Mouse (Mus musculus) MEL (cell line): ENCODE measurements around the gene Edem3. TPM values are rescaled to one million over a fixed set of nuclear protein-coding genes. Genes with fewer than 3 reads are reported as not detected.

ENCODE experiments used
- DNase-seq: peaks from one replicate; pipeline ENCODE4 v3.0.0; 2011; ENCODE audit warnings: low read depth, low spot score
- H3K27ac ChIP-seq: 2 replicates; pipeline ENCODE4 v1.5.1; 2012; ENCODE audit warnings: low read depth, mild to moderate bottlenecking, control low read depth, low read length, moderate library complexity; ENCODE audit not compliant: control insufficient read depth
- H3K27me3 ChIP-seq, 2 experiments: fragments of 150-350 bp in 1 of 2; sonication (generic) in 1 of 2; 2 replicates each; pipeline ENCODE4 v1.6.1; 2012; ENCODE audit warnings: low read length in 2 of 2, mild to moderate bottlenecking in 2 of 2, improper control_type of control experiment in 1 of 2, moderate library complexity in 1 of 2; ENCODE audit not compliant: insufficient read depth in 2 of 2, control insufficient read depth in 1 of 2
- H3K36me3 ChIP-seq, 2 experiments: 2 replicates each; pipeline ENCODE4 v1.6.1; 2012 to 2014; ENCODE audit warnings: low read length in 2 of 2, improper control_type of control experiment in 1 of 2, inconsistent platforms in 1 of 2, mild to moderate bottlenecking in 1 of 2; ENCODE audit not compliant: insufficient read depth in 2 of 2, control insufficient read depth in 1 of 2
- H3K4me1 ChIP-seq, 2 experiments: fragments of 150-350 bp in 1 of 2; sonication (generic) in 1 of 2; 2 replicates each; pipeline ENCODE4 v1.6.1; 2012; ENCODE audit warnings: low read length in 2 of 2, improper control_type of control experiment in 1 of 2, mild to moderate bottlenecking in 1 of 2; ENCODE audit not compliant: insufficient read depth in 2 of 2, control insufficient read depth in 1 of 2
- H3K4me3 ChIP-seq, 2 experiments: fragments of 150-350 bp in 1 of 2; sonication (generic) in 1 of 2; 2 replicates each; pipeline ENCODE4 v1.5.1; 2012; ENCODE audit warnings: low read depth in 2 of 2, low read length in 2 of 2, mild to moderate bottlenecking in 2 of 2, moderate library complexity in 2 of 2, control low read depth in 1 of 2, improper control_type of control experiment in 1 of 2; ENCODE audit not compliant: control insufficient read depth in 1 of 2, insufficient read depth in 1 of 2
- H3K79me2 ChIP-seq: 2 replicates; pipeline ENCODE4 v1.6.1; 2012; ENCODE audit warnings: mild to moderate bottlenecking, low read length, moderate library complexity; ENCODE audit not compliant: control insufficient read depth, poor library complexity, insufficient read depth
- H3K9ac ChIP-seq: 2 replicates; pipeline ENCODE4 v1.6.1; 2012; ENCODE audit warnings: low read depth, mild to moderate bottlenecking, control low read depth, low read length, moderate library complexity; ENCODE audit not compliant: control insufficient read depth, poor library complexity, severe bottlenecking
- H3K9me3 ChIP-seq: fragments of 150-350 bp; sonication (generic); replicated peaks from 2 replicates; pipeline ENCODE4 v1.6.1; 2012; ENCODE audit warnings: mild to moderate bottlenecking, low read length, improper control_type of control experiment, moderate library complexity; ENCODE audit not compliant: insufficient read depth
- CHD1 ChIP-seq: IDR thresholded peaks from 2 replicates; pipeline ENCODE4 v1.6.1; 2012; ENCODE audit warnings: low read depth, mild to moderate bottlenecking, inconsistent platforms, low read length, improper control_type of control experiment
- CHD2 ChIP-seq: IDR thresholded peaks from 2 replicates; pipeline ENCODE4 v1.6.1; 2011; ENCODE audit warnings: low read length, improper control_type of control experiment
- CTCF ChIP-seq, 3 experiments: IDR thresholded peaks in 2 of 3; conservative IDR thresholded peaks in 1 of 3; 2 replicates each; pipeline ENCODE4 v1.5.1; 2011 to 2012; ENCODE audit warnings: low read length in 3 of 3, low read depth in 2 of 3, mild to moderate bottlenecking in 2 of 3, improper control_type of control experiment in 1 of 3, inconsistent platforms in 1 of 3, mixed read lengths in 1 of 3, moderate library complexity in 1 of 3; ENCODE audit not compliant: control insufficient read depth in 1 of 3, insufficient read depth in 1 of 3, poor library complexity in 1 of 3, severe bottlenecking in 1 of 3
- ELF1 ChIP-seq: IDR thresholded peaks from 2 replicates; pipeline ENCODE4 v1.6.1; 2014; ENCODE audit warnings: low read depth, mild to moderate bottlenecking, inconsistent platforms, low read length, improper control_type of control experiment, moderate library complexity
- ETS1 ChIP-seq: IDR thresholded peaks from 2 replicates; pipeline ENCODE4 v1.6.1; 2012; ENCODE audit warnings: low read depth, mild to moderate bottlenecking, inconsistent platforms, low read length, improper control_type of control experiment, moderate library complexity
- GATA1 ChIP-seq: IDR thresholded peaks from 2 replicates; pipeline ENCODE4 v1.6.1; 2011; ENCODE audit warnings: low read depth, low read length, improper control_type of control experiment
- HCFC1 ChIP-seq: IDR thresholded peaks from 2 replicates; pipeline ENCODE4 v1.6.1; 2012; ENCODE audit warnings: low read depth, mild to moderate bottlenecking, inconsistent platforms, low read length, improper control_type of control experiment, moderate library complexity
- JUND ChIP-seq: IDR thresholded peaks from 2 replicates; pipeline ENCODE4 v1.6.1; 2011; ENCODE audit warnings: low read depth, mild to moderate bottlenecking, improper control_type of control experiment, low read length
- KAT2A ChIP-seq: conservative IDR thresholded peaks from 2 replicates; pipeline ENCODE4 v1.6.1; 2012; ENCODE audit warnings: low read depth, low read length, improper control_type of control experiment, inconsistent platforms
- MAFK ChIP-seq: IDR thresholded peaks from 2 replicates; pipeline ENCODE4 v1.6.1; 2011; ENCODE audit warnings: low read depth, mild to moderate bottlenecking, low read length, improper control_type of control experiment, borderline replicate concordance
- MAX ChIP-seq: IDR thresholded peaks from 2 replicates; pipeline ENCODE4 v1.6.1; 2011; ENCODE audit warnings: low read length, improper control_type of control experiment
- MEF2A ChIP-seq: IDR thresholded peaks from 2 replicates; pipeline ENCODE4 v1.6.1; 2014; ENCODE audit warnings: low read depth, mild to moderate bottlenecking, inconsistent platforms, low read length, improper control_type of control experiment; ENCODE audit not compliant: poor library complexity, insufficient replicate concordance, severe bottlenecking; ENCODE audit errors: extremely low read depth
- MXI1 ChIP-seq: IDR thresholded peaks from 2 replicates; pipeline ENCODE4 v1.6.1; 2011; ENCODE audit warnings: mild to moderate bottlenecking, low read depth, low read length, improper control_type of control experiment
- MYC ChIP-seq: IDR thresholded peaks from 2 replicates; pipeline ENCODE4 v1.6.1; 2011; ENCODE audit warnings: low read depth, mild to moderate bottlenecking, low read length, improper control_type of control experiment, moderate library complexity
- NELFE ChIP-seq: IDR thresholded peaks from 2 replicates; pipeline ENCODE4 v1.6.1; 2011; ENCODE audit warnings: low read depth, low read length, improper control_type of control experiment
- NRF1 ChIP-seq: IDR thresholded peaks from 2 replicates; pipeline ENCODE4 v1.6.1; 2014; ENCODE audit warnings: low read depth, mild to moderate bottlenecking, inconsistent platforms, low read length, improper control_type of control experiment, moderate library complexity; ENCODE audit not compliant: poor library complexity, insufficient read depth, severe bottlenecking
- POLR2A ChIP-seq, 2 experiments: IDR thresholded peaks; 2 replicates each; pipeline ENCODE4 v1.6.1; 2011 to 2012; ENCODE audit warnings: low read length in 2 of 2, mild to moderate bottlenecking in 2 of 2, control low read depth in 1 of 2, improper control_type of control experiment in 1 of 2, low read depth in 1 of 2, moderate library complexity in 1 of 2; ENCODE audit not compliant: control insufficient read depth in 1 of 2, insufficient read depth in 1 of 2, poor library complexity in 1 of 2
- POLR2AphosphoS2 ChIP-seq: IDR thresholded peaks from 2 replicates; pipeline ENCODE4 v1.6.1; 2011; ENCODE audit warnings: low read length, improper control_type of control experiment
- RCOR1 ChIP-seq: IDR thresholded peaks from 2 replicates; pipeline ENCODE4 v1.6.1; 2012; ENCODE audit warnings: low read depth, mild to moderate bottlenecking, inconsistent platforms, low read length, improper control_type of control experiment
- SIN3A ChIP-seq: IDR thresholded peaks from 2 replicates; pipeline ENCODE4 v1.6.1; 2012; ENCODE audit warnings: low read length, improper control_type of control experiment, inconsistent platforms
- SMC3 ChIP-seq: IDR thresholded peaks from 2 replicates; pipeline ENCODE4 v1.6.1; 2011; ENCODE audit warnings: low read depth, low read length, improper control_type of control experiment
- TAL1 ChIP-seq: IDR thresholded peaks from 2 replicates; pipeline ENCODE4 v1.6.1; 2012; ENCODE audit warnings: mild to moderate bottlenecking, inconsistent platforms, low read length, moderate library complexity, mixed read lengths
- TBP ChIP-seq: IDR thresholded peaks from 2 replicates; pipeline ENCODE4 v1.8.0; 2011; ENCODE audit warnings: low read depth, low read length, improper control_type of control experiment
- TCF12 ChIP-seq: IDR thresholded peaks from 2 replicates; pipeline ENCODE4 v1.6.1; 2014; ENCODE audit warnings: low read depth, mild to moderate bottlenecking, inconsistent platforms, low read length, improper control_type of control experiment, moderate library complexity
- UBTF ChIP-seq: IDR thresholded peaks from 2 replicates; pipeline ENCODE4 v1.6.1; 2012; ENCODE audit warnings: low read depth, mild to moderate bottlenecking, inconsistent platforms, low read length, improper control_type of control experiment, moderate library complexity, borderline replicate concordance; ENCODE audit not compliant: insufficient read depth
- USF1 ChIP-seq: IDR thresholded peaks from 2 replicates; pipeline ENCODE4 v1.6.1; 2014; ENCODE audit warnings: low read depth, mild to moderate bottlenecking, inconsistent platforms, low read length, improper control_type of control experiment, moderate library complexity
- USF2 ChIP-seq, 2 experiments: IDR thresholded peaks; 2 replicates each; pipeline ENCODE4 v1.6.1; 2011 to 2012; ENCODE audit warnings: improper control_type of control experiment in 2 of 2, low read length in 2 of 2, borderline replicate concordance in 1 of 2, inconsistent platforms in 1 of 2, low read depth in 1 of 2, mild to moderate bottlenecking in 1 of 2; ENCODE audit not compliant: insufficient read depth in 1 of 2
- ZC3H11A ChIP-seq: IDR thresholded peaks from 2 replicates; pipeline ENCODE4 v1.6.1; 2012; ENCODE audit warnings: low read depth, mild to moderate bottlenecking, inconsistent platforms, low read length, improper control_type of control experiment
- ZKSCAN1 ChIP-seq: IDR thresholded peaks from 2 replicates; pipeline ENCODE4 v1.6.1; 2012; ENCODE audit warnings: low read depth, mild to moderate bottlenecking, inconsistent platforms, low read length, improper control_type of control experiment, moderate library complexity
- ZMIZ1 ChIP-seq: IDR thresholded peaks from 2 replicates; pipeline ENCODE4 v1.6.1; 2012; ENCODE audit warnings: low read depth, mild to moderate bottlenecking, inconsistent platforms, low read length, improper control_type of control experiment, moderate library complexity
- ZNF384 ChIP-seq: IDR thresholded peaks from 2 replicates; pipeline ENCODE4 v1.6.1; 2012; ENCODE audit warnings: low read depth, mild to moderate bottlenecking, inconsistent platforms, low read length, improper control_type of control experiment
- polyA plus RNA-seq, 2 experiments: library from polyadenylated mRNA; stranded (reverse) in 1 of 2; unstranded in 1 of 2; fragments of >175 nt in 1 of 2; fragments of >200 nt in 1 of 2; gene quantifications; 2 replicates each; pipeline versions ENCODE4 v1.2.1 to v1.2.4; 2012; ENCODE audit warnings: low replicate concordance in 2 of 2, low read depth in 1 of 2; ENCODE audit not compliant: insufficient read length in 2 of 2, insufficient read depth in 1 of 2, missing spikeins in 1 of 2
- total RNA-seq: library from RNA; depleted of rRNA; stranded (reverse); fragments of 300-350 nt; gene quantifications from 2 replicates; pipeline ENCODE4 v1.2.3, GENCODE M21; 2012

The Edem3 gene
- total and polyA plus RNA-seq, 3 experiments, result 11.6 to 15.6 TPM; not detected in 1

DNA sequence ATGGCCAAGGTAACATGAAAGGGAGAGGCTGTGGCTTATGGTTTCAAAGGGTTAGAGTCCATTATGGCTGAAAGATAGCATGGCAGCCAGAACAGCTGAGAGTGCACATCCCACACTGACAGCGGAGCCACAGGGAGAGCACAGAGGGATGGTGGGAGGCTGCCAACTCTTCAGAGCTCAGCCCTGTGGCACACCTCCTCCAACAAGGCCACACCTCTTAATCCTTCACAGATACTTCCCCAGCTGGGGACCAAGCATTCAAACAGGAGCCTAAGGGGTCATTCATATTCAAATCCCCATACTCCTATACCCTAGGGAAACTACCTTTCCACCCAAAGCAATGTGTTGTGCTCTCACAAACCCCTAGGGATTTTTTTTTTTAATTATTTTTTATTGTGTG lies 23.4 kb downstream of the Edem3 start:
- DNase-seq, result peak; percentile 10
- peaks cover 3 to 9% of the 10 kb centered on the region in 2 experiments for H3K36me3 ChIP-seq
- H3K27me3 ChIP-seq, result no peaks in the 10 kb centered on the region
- H3K27ac ChIP-seq, result no peak overlapping the region
- no peak for TF ChIP-seq UBTF
- no peak for TF ChIP-seq ZMIZ1
- TF ChIP-seq MAFK, result no peak
- TF ChIP-seq CHD1, result no peak
- TF ChIP-seq MAX, result no peak
- TF ChIP-seq GATA1, result no peak
- TF ChIP-seq ELF1, result no peak
- no peak for TF ChIP-seq USF2 (IDR thresholded peaks at IDR 0.05; ENCODE audit: borderline replicate concordance in 1 of 2, insufficient read depth in 1 of 2, low read depth in 1 of 2, low read length in 2 of 2)
- no peak for TF ChIP-seq NRF1
- no peak for TF ChIP-seq TCF12
- no peak for TF ChIP-seq POLR2A (IDR thresholded peaks at IDR 0.05; ENCODE audit: control insufficient read depth in 1 of 2, insufficient read depth in 1 of 2, low read depth in 1 of 2, low read length in 2 of 2, poor library complexity in 1 of 2)
- no peak for TF ChIP-seq ZC3H11A
- no peak for TF ChIP-seq ZNF384
- TF ChIP-seq ZKSCAN1, result no peak
- no peak for TF ChIP-seq TAL1
- TF ChIP-seq USF1, result no peak
- no peak for TF ChIP-seq MYC
- no peak for TF ChIP-seq POLR2AphosphoS2
- H3K4me1 ChIP-seq, result peaks cover 2 to 3% of the 10 kb centered on the region in 2 experiments; a peak in 2 of 4 replicates
- H3K9ac ChIP-seq, result no peak overlapping the region
- H3K9me3 ChIP-seq, result no peaks in the 10 kb centered on the region
- no peak overlapping the region for H3K4me3 ChIP-seq
- H3K79me2 ChIP-seq, result no peaks in the 10 kb centered on the region

DNA sequence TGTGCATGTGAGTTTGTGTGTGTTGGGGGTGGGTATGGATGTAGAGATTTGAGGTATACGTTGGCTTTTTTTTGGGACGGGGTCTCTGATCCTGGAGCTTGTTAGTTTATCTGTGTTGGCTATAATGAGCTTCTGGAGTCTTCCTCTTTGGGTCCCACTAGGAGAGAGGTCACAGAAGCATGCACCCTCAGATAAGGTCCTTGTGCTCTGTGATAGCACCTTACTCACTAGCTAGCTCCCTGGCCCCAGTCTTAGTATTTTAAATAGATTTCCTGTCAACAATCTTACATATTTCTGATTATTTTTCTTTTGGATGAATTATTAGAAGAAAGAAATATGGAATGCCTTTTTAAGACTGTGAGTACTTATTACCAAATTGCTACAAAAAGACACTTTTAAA lies 24.1 kb downstream of the Edem3 start:
- Histone ChIP-seq H3K27me3 (no peaks in the 10 kb centered on the region), H3K79me2 (no peaks in the 10 kb centered on the region), H3K9ac (no peak overlapping the region), H3K4me3 (no peak overlapping the region), H3K4me1 (peaks cover 2 to 3% of the 10 kb centered on the region in 2 experiments; a peak in 2 of 4 replicates), H3K9me3 (no peaks in the 10 kb centered on the region), H3K36me3 (peaks cover 5 to 9% of the 10 kb centered on the region in 2 experiments), H3K27ac (no peak overlapping the region)
- DNase-seq, result peak; percentile 49
- TF ChIP-seq KAT2A, result no peak
- TF ChIP-seq NELFE, result no peak
- TF ChIP-seq ZC3H11A, result no peak
- TF ChIP-seq UBTF, result no peak
- TF ChIP-seq SIN3A, result no peak
- no peak for TF ChIP-seq SMC3
- 0 out of 2 replicates have a peak, but pooled peaks have one; percentile 15 for TF ChIP-seq ETS1
- TF ChIP-seq GATA1, result peak; percentile 67
- TF ChIP-seq ELF1, result no peak
- TF ChIP-seq MXI1, result no peak
- TF ChIP-seq TBP, result no peak
- TF ChIP-seq JUND, result no peak
- no peak for TF ChIP-seq HCFC1
- no peak for TF ChIP-seq CHD2
- TF ChIP-seq MAX, result no peak
- no peak for TF ChIP-seq MEF2A
- no peak for TF ChIP-seq POLR2A (IDR thresholded peaks at IDR 0.05; ENCODE audit: control insufficient read depth in 1 of 2, insufficient read depth in 1 of 2, low read depth in 1 of 2, low read length in 2 of 2, poor library complexity in 1 of 2)
- TF ChIP-seq CTCF (IDR thresholded peaks at IDR 0.05 in 2 of 3, conservative IDR thresholded peaks at IDR 0.05 in 1 of 3; ENCODE audit: control insufficient read depth in 1 of 3, insufficient read depth in 1 of 3, low read depth in 2 of 3, low read length in 3 of 3, poor library complexity in 1 of 3, severe bottlenecking in 1 of 3), result no peak
- TF ChIP-seq RCOR1, result no peak
- no peak for TF ChIP-seq CHD1
- TF ChIP-seq TCF12, result peak; percentile 64; the same call in 1 of the 2 replicates
- no peak for TF ChIP-seq USF1
